Mouse (Mus musculus) heart, embryonic 10.5 days (tissue): ENCODE data around the gene Gls2. TPM values are rescaled to one million over a fixed set of nuclear protein-coding genes. Genes with fewer than 3 reads are reported as not detected.
"Not testable (repeated sequence)": the region's sequence is repeated elsewhere in the genome, so short reads cannot be mapped to it uniquely, and the experiment has no call there.

Experiments used
- DNase-seq: peaks from one replicate; pipeline ENCODE4 v3.0.0-alpha.2; 2017; ENCODE audit warnings: low spot score
- H3K27ac ChIP-seq: fragments of 300-500 bp; sonication (generic); 2 replicates; pipeline ENCODE4 v1.5.1; 2016; ENCODE audit warnings: mild to moderate bottlenecking
- H3K27me3 ChIP-seq: fragments of 300-500 bp; sonication (generic); 2 replicates; pipeline ENCODE4 v1.6.1; 2016; ENCODE audit warnings: mild to moderate bottlenecking; ENCODE audit not compliant: poor library complexity, insufficient read depth, severe bottlenecking
- H3K36me3 ChIP-seq: fragments of 300-500 bp; sonication (generic); 2 replicates; pipeline ENCODE4 v1.6.1; 2016; ENCODE audit warnings: mild to moderate bottlenecking, moderate library complexity
- H3K4me1 ChIP-seq: fragments of 300-500 bp; sonication (generic); 2 replicates; pipeline ENCODE4 v1.6.1; 2016; ENCODE audit warnings: mild to moderate bottlenecking
- H3K4me3 ChIP-seq: fragments of 300-500 bp; sonication (generic); 2 replicates; pipeline ENCODE4 v1.5.1; 2016; ENCODE audit warnings: mild to moderate bottlenecking, moderate library complexity
- H3K9me3 ChIP-seq: fragments of 300-500 bp; sonication (generic); 2 replicates; pipeline ENCODE4 v1.6.1; 2016; ENCODE audit warnings: mild to moderate bottlenecking, moderate library complexity
- WGBS: fragments of 180-500 bp; shearing (Covaris S2); methylation state at CpG from one replicate; pipeline ENCODE4 v1.1.7; 2016; 5-methylcytosine and 5-hydroxymethylcytosine counted together
- polyA plus RNA-seq: library from polyadenylated mRNA; unstranded; fragments of >200 nt; fragmentation: Nextera tagmentation; extraction: Ambion mirVana; gene quantifications from 2 replicates; pipeline ENCODE4 v1.2.1, GENCODE M21; 2016

The Gls2 gene
- polyA plus RNA-seq, 1 experiment from 2014 or later, result 1.1 TPM

GRCm38 (mm10) chr10:128184296-128184695, 10.0 kb upstream of the Gls2 start:
- H3K9me3 ChIP-seq, result no peaks in the 10 kb centered on the region
- WGBS, result 94% methylated on average over 2 of the region's 2 CpGs
- no peaks in the 10 kb centered on the region for H3K27me3 ChIP-seq
- H3K27ac ChIP-seq, result no peak overlapping the region
- peaks cover 8% of the 10 kb centered on the region for H3K4me1 ChIP-seq
- H3K36me3 ChIP-seq, result no peaks in the 10 kb centered on the region
- no peak overlapping the region for H3K4me3 ChIP-seq
- DNase-seq, result no peak

- Histone ChIP-seq H3K27ac (no peak overlapping the region), H3K4me1 (no peaks in the 10 kb centered on the region), H3K36me3 (no peaks in the 10 kb centered on the region), H3K27me3 (no peaks in the 10 kb centered on the region), H3K9me3 (no peaks in the 10 kb centered on the region), H3K4me3 (no peak overlapping the region)
- DNase-seq, result no peak
- 72% methylated on average over 6 of the region's 6 CpGs for WGBS
Measured at GRCm38 (mm10) chr10:128185277-128185940, 8.8 kb upstream of the Gls2 start.

- Histone ChIP-seq H3K36me3 (no peaks in the 10 kb centered on the region), H3K9me3 (no peaks in the 10 kb centered on the region), H3K4me1 (no peaks in the 10 kb centered on the region), H3K27me3 (no peaks in the 10 kb centered on the region), H3K4me3 (no peak overlapping the region), H3K27ac (no peak overlapping the region)
- WGBS, result 44% methylated on average over 2 of the region's 2 CpGs
- peak; percentile 92 for DNase-seq
Measured at GRCm38 (mm10) chr10:128185959-128186358, 8.3 kb upstream of the Gls2 start.

GRCm38 (mm10) chr10:128187181-128187605, 7.1 kb upstream of the Gls2 start:
- no peaks in the 10 kb centered on the region for H3K36me3 ChIP-seq
- 59% methylated on average over 5 of the region's 5 CpGs for WGBS
- no peaks in the 10 kb centered on the region for H3K9me3 ChIP-seq
- H3K4me1 ChIP-seq, result no peaks in the 10 kb centered on the region
- no peak overlapping the region for H3K27ac ChIP-seq
- no peak for DNase-seq
- H3K27me3 ChIP-seq, result no peaks in the 10 kb centered on the region
- no peak overlapping the region for H3K4me3 ChIP-seq

GRCm38 (mm10) chr10:128188242-128188877, 5.9 kb upstream of the Gls2 start:
- DNase-seq, result no peak
- Histone ChIP-seq H3K36me3 (no peaks in the 10 kb centered on the region), H3K27ac (no peak overlapping the region), H3K4me3 (no peak overlapping the region), H3K9me3 (no peaks in the 10 kb centered on the region), H3K4me1 (no peaks in the 10 kb centered on the region), H3K27me3 (no peaks in the 10 kb centered on the region)
- 53% methylated on average over 2 of the region's 2 CpGs for WGBS

GRCm38 (mm10) chr10:128191472-128191871, 2.8 kb upstream of the Gls2 start:
- no peak overlapping the region for H3K27ac ChIP-seq
- no peaks in the 10 kb centered on the region for H3K9me3 ChIP-seq
- WGBS, result 55% methylated on average over 2 of the region's 2 CpGs

GRCm38 (mm10) chr10:128192030-128192766, 2.1 kb upstream of the Gls2 start:
- not testable (repeated sequence) for DNase-seq, H3K27ac ChIP-seq, H3K36me3 ChIP-seq, H3K4me3 ChIP-seq, H3K9me3 ChIP-seq
- Histone ChIP-seq H3K4me1 (peaks cover 19% of the 10 kb centered on the region), H3K27me3 (peaks cover 26% of the 10 kb centered on the region)
- WGBS, result 92% methylated on average over 3 of the region's 3 CpGs

More at GRCm38 (mm10) chr10:128191472-128191871, 2.8 kb upstream of the Gls2 start:
- Histone ChIP-seq H3K4me1 (peaks cover 19% of the 10 kb centered on the region), H3K4me3 (no peak overlapping the region), H3K36me3 (no peaks in the 10 kb centered on the region), H3K27me3 (peaks cover 20% of the 10 kb centered on the region)
- no peak for DNase-seq

- no peak for DNase-seq
- no peaks in the 10 kb centered on the region for H3K9me3 ChIP-seq
- no peak overlapping the region for H3K27ac ChIP-seq
- H3K4me1 ChIP-seq, result peaks cover 19% of the 10 kb centered on the region
- H3K4me3 ChIP-seq, result no peak overlapping the region
- H3K36me3 ChIP-seq, result no peaks in the 10 kb centered on the region
- H3K27me3 ChIP-seq, result peaks cover 26% of the 10 kb centered on the region
- 88% methylated on average over 6 of the region's 6 CpGs for WGBS
Measured at GRCm38 (mm10) chr10:128193113-128193512, 1.1 kb upstream of the Gls2 start.

- H3K36me3 ChIP-seq, result no peaks in the 10 kb centered on the region
- peak overlapping the region; percentile 85 for H3K27ac ChIP-seq
- H3K9me3 ChIP-seq, result no peaks in the 10 kb centered on the region
- H3K27me3 ChIP-seq, result peaks cover 35% of the 10 kb centered on the region
- peak overlapping the region; percentile 81 for H3K4me3 ChIP-seq
- DNase-seq, result no peak
- peaks cover 19% of the 10 kb centered on the region for H3K4me1 ChIP-seq
- WGBS, result under 1% methylated on average over 79 of the region's 79 CpGs
Measured at GRCm38 (mm10) chr10:128194551-128195461, 549 bp downstream of the Gls2 start.

- no peak overlapping the region for H3K4me3 ChIP-seq
- no peak overlapping the region for H3K27ac ChIP-seq
- WGBS, result 65% methylated on average over 6 of the region's 6 CpGs
- 0 out of 2 replicates have a peak, but pooled peaks cover 10% of the 10 kb centered on the region for H3K36me3 ChIP-seq
- DNase-seq, result no peak
- H3K27me3 ChIP-seq, result peaks cover 13% of the 10 kb centered on the region; the same call in 1 of the 2 replicates
- H3K4me1 ChIP-seq, result peaks cover 8% of the 10 kb centered on the region; the same call in 1 of the 2 replicates
- H3K9me3 ChIP-seq, result no peaks in the 10 kb centered on the region
Measured at GRCm38 (mm10) chr10:128201856-128202255, 7.6 kb downstream of the Gls2 start.

- Histone ChIP-seq H3K27ac (no peak overlapping the region), H3K9me3 (no peaks in the 10 kb centered on the region), H3K27me3 (no peaks in the 10 kb centered on the region), H3K4me3 (no peak overlapping the region), H3K36me3 (peaks cover 22% of the 10 kb centered on the region; the same call in 1 of the 2 replicates), H3K4me1 (peaks cover 8% of the 10 kb centered on the region; the same call in 1 of the 2 replicates)
- no peak for DNase-seq
- WGBS, result 82% methylated on average over 15 of the region's 15 CpGs
Measured at GRCm38 (mm10) chr10:128204941-128205340, 10.7 kb downstream of the Gls2 start.

- no peak for DNase-seq
- Histone ChIP-seq H3K27ac (no peak overlapping the region), H3K4me3 (no peak overlapping the region), H3K27me3 (0 out of 2 replicates have a peak, but pooled peaks cover under 1% of the 10 kb centered on the region), H3K36me3 (peaks cover 22% of the 10 kb centered on the region; the same call in 1 of the 2 replicates), H3K4me1 (peaks cover 16% of the 10 kb centered on the region), H3K9me3 (no peaks in the 10 kb centered on the region)
- 90% methylated on average over 10 of the region's 10 CpGs for WGBS
Measured at GRCm38 (mm10) chr10:128208326-128208725, 14.1 kb downstream of the Gls2 start.
